Mouse (Mus musculus) embryonic facial prominence, embryonic 11.5 days (tissue): ENCODE measurements around the gene Camk2g. TPM values are rescaled to one million over a fixed set of nuclear protein-coding genes. Genes with fewer than 3 reads are reported as not detected.
A peak's percentile ranks its signal among the peaks of the same experiment; 100 is the strongest.

Source experiments
- ATAC-seq: fragments of 200-750 bp; cut with Nextera tagmentation; replicated peaks from 2 replicates; pipeline ENCODE4 v1.8.0; 2017; ENCODE audit warnings: low read depth; ENCODE audit not compliant: insufficient number of reproducible peaks, low FRiP score, low TSS enrichment
- DNase-seq: peaks from one replicate; pipeline ENCODE4 v3.0.0-alpha.2; 2015; ENCODE audit warnings: low spot score
- H3K27ac ChIP-seq: fragments of 300-500 bp; sonication (generic); replicated peaks from 2 replicates; pipeline ENCODE4 v1.5.1; 2014; ENCODE audit warnings: mild to moderate bottlenecking, low read depth, low read length, control low read depth
- H3K27me3 ChIP-seq: fragments of 300-500 bp; sonication (generic); 2 replicates; pipeline ENCODE4 v1.6.1; 2014; ENCODE audit warnings: mild to moderate bottlenecking, low read length, moderate library complexity, mixed read lengths; ENCODE audit not compliant: control insufficient read depth, insufficient read depth
- H3K36me3 ChIP-seq: fragments of 300-500 bp; sonication (generic); replicated peaks from 2 replicates; pipeline ENCODE4 v1.6.1; 2014; ENCODE audit warnings: low read depth, mild to moderate bottlenecking, low read length, moderate library complexity, mixed read lengths; ENCODE audit not compliant: control insufficient read depth, insufficient read depth
- H3K4me1 ChIP-seq: fragments of 300-500 bp; sonication (generic); 2 replicates; pipeline ENCODE4 v1.6.1; 2014; ENCODE audit warnings: low read length, mixed read lengths; ENCODE audit not compliant: control insufficient read depth, insufficient read depth
- H3K4me2 ChIP-seq: fragments of 300-500 bp; sonication (generic); 2 replicates; pipeline ENCODE4 v1.6.1; 2014; ENCODE audit warnings: low read depth, mild to moderate bottlenecking, control low read depth, low read length, moderate library complexity
- H3K4me3 ChIP-seq: fragments of 300-500 bp; sonication (generic); 2 replicates; pipeline ENCODE4 v1.5.1; 2014; ENCODE audit warnings: low read depth, low read length, control low read depth
- H3K9ac ChIP-seq: fragments of 300-500 bp; sonication (generic); replicated peaks from 2 replicates; pipeline ENCODE4 v1.6.1; 2014; ENCODE audit warnings: mild to moderate bottlenecking, control low read depth, low read length
- H3K9me3 ChIP-seq: fragments of 300-500 bp; sonication (generic); replicated peaks from 2 replicates; pipeline ENCODE4 v1.6.1; 2016; ENCODE audit warnings: mild to moderate bottlenecking, low read length, inconsistent platforms, mixed read lengths; ENCODE audit not compliant: control insufficient read depth
- WGBS: fragments of 180-500 bp; shearing (Covaris S2); extraction: QIAGEN DNeasy Blood & Tissue Kit; methylation state at CpG from one replicate; pipeline ENCODE4 v1.1.7; 2014; 5-methylcytosine and 5-hydroxymethylcytosine counted together
- polyA plus RNA-seq: library from polyadenylated mRNA; unstranded; fragments of >200 nt; fragmentation: Nextera tagmentation; extraction: Ambion mirVana; gene quantifications from 2 replicates; pipeline ENCODE4 v1.2.1, GENCODE M21; 2014

The Camk2g gene
- polyA plus RNA-seq, 1 experiment from 2014 or later, result 47.1 TPM

DNA sequence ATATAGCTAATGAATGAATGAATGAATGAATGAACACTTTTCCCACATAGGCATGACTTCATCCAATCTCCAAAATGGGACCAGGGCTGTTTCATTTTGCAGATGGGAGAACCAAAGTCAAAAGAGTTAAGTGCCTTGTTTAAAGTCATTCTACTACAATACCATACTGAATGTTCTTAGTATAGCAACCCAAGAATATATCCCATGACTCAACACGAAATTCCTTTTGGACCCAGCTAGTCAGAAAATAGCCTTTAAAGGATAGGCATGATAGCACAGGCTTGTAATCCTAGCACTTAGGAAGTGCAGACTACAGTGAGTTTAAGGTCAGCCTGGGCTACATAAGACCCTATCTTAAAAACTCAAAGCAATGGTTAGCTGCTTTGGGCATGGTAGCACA, 38.0 kb upstream of the Camk2g start:
- no peak overlapping the region for H3K27ac ChIP-seq
- H3K9me3 ChIP-seq, result no peaks in the 10 kb centered on the region
- no peak overlapping the region for H3K4me3 ChIP-seq
- H3K36me3 ChIP-seq, result no peaks in the 10 kb centered on the region
- no peak overlapping the region for H3K9ac ChIP-seq
- no peak for DNase-seq
- H3K4me1 ChIP-seq, result no peaks in the 10 kb centered on the region
- ATAC-seq, result no peak
- H3K27me3 ChIP-seq, result no peaks in the 10 kb centered on the region
- H3K4me2 ChIP-seq, result no peak overlapping the region
- WGBS, result 78% methylated on average over 1 of the region's 1 CpGs

DNA sequence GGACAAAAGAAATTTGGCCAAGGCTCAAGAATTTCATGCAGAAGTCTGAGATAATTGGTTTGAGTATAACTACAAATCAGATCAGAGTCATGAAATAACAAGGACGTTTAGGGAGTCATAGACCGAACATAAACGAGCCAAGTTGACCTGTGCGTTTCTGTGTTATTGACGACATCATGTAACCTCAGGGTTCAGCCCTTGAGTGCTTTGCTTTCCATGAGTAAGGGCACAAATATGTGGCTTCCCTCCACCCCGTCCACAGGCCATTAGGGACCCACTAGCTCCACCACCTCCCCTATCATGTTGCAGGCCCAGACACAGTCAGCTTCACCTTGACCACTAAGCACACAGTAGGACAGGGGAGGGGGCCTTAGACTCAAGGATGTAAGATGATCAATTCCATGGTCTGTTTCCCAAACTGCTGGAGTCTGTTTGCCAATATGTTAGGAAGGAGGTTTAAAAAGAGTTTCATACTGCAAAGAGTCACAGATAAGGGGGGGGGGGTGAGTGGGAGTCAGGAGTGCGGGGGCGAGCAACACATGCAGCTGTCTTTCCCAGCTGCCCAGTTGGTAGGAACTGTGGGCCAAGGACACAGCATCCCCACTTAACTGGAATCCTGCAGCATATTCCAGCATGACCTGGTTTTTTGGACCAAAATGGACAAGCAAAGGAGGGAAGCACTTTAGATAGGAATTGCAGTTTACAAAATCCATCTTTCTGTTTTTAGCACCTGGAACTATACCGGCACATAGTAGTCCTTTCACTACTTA, 37.4 kb upstream of the Camk2g start:
- Histone ChIP-seq H3K36me3 (no peaks in the 10 kb centered on the region), H3K4me1 (no peaks in the 10 kb centered on the region), H3K9me3 (no peaks in the 10 kb centered on the region), H3K4me3 (no peak overlapping the region), H3K27me3 (no peaks in the 10 kb centered on the region), H3K4me2 (no peak overlapping the region), H3K27ac (no peak overlapping the region), H3K9ac (no peak overlapping the region)
- 82% methylated on average over 9 of the region's 9 CpGs for WGBS
- no peak for DNase-seq
- no peak for ATAC-seq

DNA sequence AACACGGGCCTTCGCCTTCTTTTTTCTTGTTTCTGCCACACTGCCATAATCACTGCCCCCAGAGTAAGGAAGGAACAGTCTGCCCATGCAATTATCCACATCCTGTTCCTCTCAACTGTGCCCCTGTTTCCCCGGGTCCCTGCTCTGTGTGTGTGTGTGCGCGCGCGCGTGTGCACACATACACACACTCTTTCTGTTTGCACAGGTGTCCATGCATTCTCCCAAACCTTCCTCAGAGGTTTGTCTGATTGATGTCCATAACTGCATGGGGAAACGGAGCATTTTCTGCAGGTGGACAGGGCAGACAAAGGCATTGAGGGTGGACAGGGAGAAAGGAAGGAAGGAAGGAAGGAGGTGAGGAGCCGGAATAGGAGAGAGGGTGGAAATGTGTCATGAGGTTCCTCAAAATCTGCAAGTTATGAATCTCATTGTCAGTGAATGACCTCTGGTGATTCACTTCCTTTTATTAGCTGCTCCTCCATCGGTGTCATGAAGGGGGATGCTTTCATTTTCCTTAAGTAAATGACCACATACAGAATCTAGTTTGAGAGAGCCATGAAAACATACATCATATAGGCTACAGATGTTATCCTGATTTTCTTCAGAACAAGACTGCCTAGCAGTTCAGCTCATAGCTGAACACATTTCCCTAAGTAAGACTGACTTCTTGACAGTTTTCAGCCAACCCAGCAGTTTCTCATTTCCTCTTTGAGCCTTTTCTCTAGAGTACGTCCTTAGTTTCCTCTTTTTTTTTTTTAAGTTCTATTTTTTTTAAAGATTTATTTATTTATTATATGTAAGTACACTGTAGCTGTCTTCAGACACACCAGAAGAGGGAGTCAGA, 35.9 kb upstream of the Camk2g start:
- Histone ChIP-seq H3K4me2 (no peak overlapping the region), H3K27me3 (no peaks in the 10 kb centered on the region), H3K4me3 (no peak overlapping the region), H3K9ac (no peak overlapping the region), H3K4me1 (no peaks in the 10 kb centered on the region), H3K36me3 (no peaks in the 10 kb centered on the region), H3K9me3 (no peaks in the 10 kb centered on the region), H3K27ac (no peak overlapping the region)
- ATAC-seq, result no peak
- peak; percentile 9 for DNase-seq
- 71% methylated on average over 12 of the region's 12 CpGs for WGBS

DNA sequence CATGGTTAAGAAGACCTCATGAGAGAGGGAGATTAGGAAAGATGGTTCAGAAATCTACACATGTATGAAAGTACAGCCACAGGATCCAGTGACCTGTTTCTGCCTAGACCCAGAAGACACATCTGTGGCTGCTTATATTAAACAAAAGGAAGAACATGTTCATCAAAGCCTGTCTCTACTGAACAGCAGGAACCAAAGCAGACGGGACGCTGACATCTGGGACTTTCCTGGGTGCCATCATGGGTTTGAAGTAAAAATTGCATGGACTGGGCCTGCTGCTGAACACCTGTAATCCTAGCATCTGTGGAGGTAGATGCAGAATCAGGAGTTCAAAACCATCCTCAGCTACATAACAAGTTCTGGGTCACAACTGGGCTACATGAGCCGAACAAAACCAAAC, 34.6 kb upstream of the Camk2g start:
- H3K27me3 ChIP-seq, result no peaks in the 10 kb centered on the region
- ATAC-seq, result no peak
- H3K9ac ChIP-seq, result no peak overlapping the region
- H3K36me3 ChIP-seq, result no peaks in the 10 kb centered on the region
- H3K27ac ChIP-seq, result no peak overlapping the region
- H3K4me2 ChIP-seq, result no peak overlapping the region
- DNase-seq, result no peak
- no peaks in the 10 kb centered on the region for H3K4me1 ChIP-seq
- H3K9me3 ChIP-seq, result no peaks in the 10 kb centered on the region
- WGBS, result 87% methylated on average over 3 of the region's 3 CpGs
- no peak overlapping the region for H3K4me3 ChIP-seq

DNA sequence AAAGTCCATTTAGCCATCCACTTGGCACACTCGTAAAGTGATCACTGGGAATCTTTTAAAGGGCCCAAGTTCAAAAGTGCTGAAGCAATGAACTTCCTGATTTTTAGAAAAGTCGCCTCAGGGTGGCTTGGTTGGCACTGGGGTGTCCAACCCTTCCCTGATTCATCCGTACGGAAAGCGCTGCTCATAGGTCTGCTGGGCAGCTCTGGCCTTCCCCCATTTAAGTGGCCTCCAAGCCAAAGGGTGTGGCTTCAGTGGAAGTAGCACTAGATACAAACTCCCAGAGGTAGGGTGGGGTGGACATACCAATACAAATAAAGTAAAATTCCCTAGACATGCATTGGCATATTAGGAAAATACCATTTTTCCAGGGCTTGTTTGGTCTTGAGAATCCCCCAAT, 33.6 kb upstream of the Camk2g start:
- no peaks in the 10 kb centered on the region for H3K36me3 ChIP-seq
- no peak overlapping the region for H3K4me2 ChIP-seq
- WGBS, result 91% methylated on average over 5 of the region's 5 CpGs
- DNase-seq, result no peak
- no peaks in the 10 kb centered on the region for H3K4me1 ChIP-seq
- H3K27ac ChIP-seq, result no peak overlapping the region
- no peak overlapping the region for H3K9ac ChIP-seq
- no peak overlapping the region for H3K4me3 ChIP-seq
- H3K27me3 ChIP-seq, result no peaks in the 10 kb centered on the region
- H3K9me3 ChIP-seq, result no peaks in the 10 kb centered on the region
- no peak for ATAC-seq

DNA sequence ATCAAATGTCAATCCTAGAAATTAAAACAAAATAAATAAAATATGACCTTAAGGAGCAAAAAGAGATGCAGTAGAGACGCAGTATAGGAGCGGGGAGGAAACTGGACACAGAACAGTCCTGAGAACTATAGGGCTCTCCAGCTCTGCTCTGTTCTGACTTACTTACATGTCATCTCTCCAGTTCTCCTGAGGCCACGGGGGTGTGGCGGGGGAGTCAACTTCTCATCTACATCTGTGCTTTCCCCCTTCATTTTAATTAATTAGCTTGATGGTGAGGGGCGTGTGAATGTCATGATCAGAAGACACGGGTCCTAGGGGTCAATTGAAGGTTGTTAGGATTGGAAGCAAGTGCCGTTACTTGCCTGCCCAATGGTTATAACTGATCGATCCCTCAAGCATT, 33.2 kb upstream of the Camk2g start:
- Histone ChIP-seq H3K4me2 (no peak overlapping the region), H3K36me3 (no peaks in the 10 kb centered on the region), H3K4me3 (no peak overlapping the region), H3K9ac (no peak overlapping the region), H3K4me1 (no peaks in the 10 kb centered on the region), H3K27ac (no peak overlapping the region), H3K9me3 (no peaks in the 10 kb centered on the region), H3K27me3 (no peaks in the 10 kb centered on the region)
- 77% methylated on average over 8 of the region's 8 CpGs for WGBS
- ATAC-seq (no peak), DNase-seq (no peak)

DNA sequence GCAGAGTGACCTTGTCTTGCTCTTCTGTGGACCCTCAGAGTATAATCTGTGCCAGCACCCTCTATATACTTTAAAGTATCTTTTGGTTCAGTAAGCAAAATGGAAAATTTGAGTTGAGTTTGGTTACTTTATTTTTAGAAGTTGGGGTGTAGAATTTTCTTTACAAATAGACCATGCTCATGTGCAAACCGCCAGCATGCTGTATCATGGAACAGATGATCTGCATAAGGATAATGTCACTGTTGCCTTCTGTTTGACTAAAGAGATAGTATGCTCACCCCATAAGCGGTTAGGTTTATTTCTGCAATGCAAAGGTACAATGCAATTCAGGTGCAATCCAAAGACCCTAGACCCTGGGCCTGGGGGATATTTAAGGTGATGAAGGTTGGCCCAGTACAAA, 31.6 kb upstream of the Camk2g start:
- Histone ChIP-seq H3K27ac (no peak overlapping the region), H3K4me1 (no peaks in the 10 kb centered on the region), H3K9ac (no peak overlapping the region), H3K9me3 (no peaks in the 10 kb centered on the region), H3K36me3 (no peaks in the 10 kb centered on the region), H3K4me3 (no peak overlapping the region), H3K27me3 (no peaks in the 10 kb centered on the region), H3K4me2 (no peak overlapping the region)
- WGBS, result 88% methylated on average over 2 of the region's 2 CpGs
- no peak for DNase-seq
- ATAC-seq, result no peak

DNA sequence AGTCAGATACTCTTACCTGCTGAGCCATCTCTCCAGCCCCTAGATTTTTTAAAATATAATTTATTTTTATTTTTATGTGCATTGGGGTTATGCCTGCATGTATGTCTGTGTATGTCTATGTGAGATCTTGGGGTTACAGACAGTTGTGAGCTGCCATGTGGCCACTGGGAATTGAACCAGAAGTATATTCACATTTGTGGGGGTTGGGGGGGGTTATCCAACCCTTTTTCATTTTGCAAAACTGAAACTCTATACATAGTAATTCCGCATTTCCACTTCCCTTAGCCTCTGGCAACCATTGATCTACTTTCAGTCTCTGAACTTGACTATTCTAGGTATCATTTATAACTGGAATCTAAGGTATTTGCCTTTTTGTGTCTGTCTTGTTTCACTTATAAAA, 30.6 kb upstream of the Camk2g start:
- ATAC-seq (no peak), DNase-seq (no peak)
- Histone ChIP-seq H3K27me3 (no peaks in the 10 kb centered on the region), H3K4me3 (no peak overlapping the region), H3K9ac (no peak overlapping the region), H3K4me1 (no peaks in the 10 kb centered on the region), H3K27ac (no peak overlapping the region), H3K9me3 (no peaks in the 10 kb centered on the region), H3K36me3 (no peaks in the 10 kb centered on the region), H3K4me2 (no peak overlapping the region)
- WGBS, result 77% methylated on average over 1 of the region's 1 CpGs
